Mouse (Mus musculus): ENCODE measurements at regions not wholly inside any gene's neighbourhood (a gene's known extent, or its start where the extent isn't known, plus 50 kb on each side); places are given as distances from the start of the nearest gene placed in this dataset.

DNA sequence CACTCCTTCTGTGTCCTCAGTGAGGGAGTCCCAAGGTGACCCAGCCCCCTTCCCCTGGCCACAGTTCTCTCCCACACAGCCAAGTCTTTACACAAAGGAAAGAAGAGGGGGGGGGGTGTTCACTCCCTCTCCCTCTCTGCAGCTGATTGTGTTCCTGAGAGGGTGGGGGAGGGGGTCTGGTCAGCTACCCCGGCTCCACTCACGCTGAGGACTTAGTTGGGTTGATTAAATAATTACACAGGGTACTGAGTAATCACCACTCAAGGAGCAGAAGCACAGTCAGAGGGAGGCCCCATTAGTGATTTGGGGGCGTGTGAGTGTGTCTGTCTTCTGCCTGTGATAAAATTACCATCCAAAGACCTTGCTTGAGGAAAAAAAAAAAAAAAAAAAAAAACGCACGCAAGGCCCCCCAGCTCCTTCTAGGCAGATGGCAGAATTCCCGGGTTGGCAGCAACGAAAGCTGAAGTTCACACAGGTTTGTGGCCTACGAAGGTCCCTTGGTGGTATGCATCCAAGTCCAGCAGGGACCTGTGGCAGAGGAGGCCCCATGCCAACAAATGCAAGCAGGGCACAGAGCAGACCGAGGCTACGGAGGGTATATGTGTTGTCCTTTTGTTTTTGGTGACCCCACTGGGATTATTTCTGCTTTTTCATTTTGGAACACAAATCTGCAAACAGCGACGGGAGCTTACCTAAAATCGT is 55.3 kb upstream of the Top1 start:
- Histone ChIP-seq H3K27me3 (no peaks in the 10 kb centered on the region), H3K9ac (replicated peaks) (0 out of 2 replicates have a peak overlapping the region, but pooled peaks have one; percentile 10), H3K9me3 (no peaks in the 10 kb centered on the region), H3K36me3 (no peaks in the 10 kb centered on the region), H3K27ac (replicated peaks) (no peak overlapping the region; the same call in 1 of the 2 replicates), H3K4me3 (no peak overlapping the region), H3K4me2 (replicated peaks) (no peak overlapping the region; the same call in 1 of the 2 replicates), H3K4me1 (peaks cover 17% of the 10 kb centered on the region)
- peak; percentile 80 for ATAC-seq (replicated peaks)
- WGBS, result 9% methylated on average over 13 of the region's 13 CpGs

DNA sequence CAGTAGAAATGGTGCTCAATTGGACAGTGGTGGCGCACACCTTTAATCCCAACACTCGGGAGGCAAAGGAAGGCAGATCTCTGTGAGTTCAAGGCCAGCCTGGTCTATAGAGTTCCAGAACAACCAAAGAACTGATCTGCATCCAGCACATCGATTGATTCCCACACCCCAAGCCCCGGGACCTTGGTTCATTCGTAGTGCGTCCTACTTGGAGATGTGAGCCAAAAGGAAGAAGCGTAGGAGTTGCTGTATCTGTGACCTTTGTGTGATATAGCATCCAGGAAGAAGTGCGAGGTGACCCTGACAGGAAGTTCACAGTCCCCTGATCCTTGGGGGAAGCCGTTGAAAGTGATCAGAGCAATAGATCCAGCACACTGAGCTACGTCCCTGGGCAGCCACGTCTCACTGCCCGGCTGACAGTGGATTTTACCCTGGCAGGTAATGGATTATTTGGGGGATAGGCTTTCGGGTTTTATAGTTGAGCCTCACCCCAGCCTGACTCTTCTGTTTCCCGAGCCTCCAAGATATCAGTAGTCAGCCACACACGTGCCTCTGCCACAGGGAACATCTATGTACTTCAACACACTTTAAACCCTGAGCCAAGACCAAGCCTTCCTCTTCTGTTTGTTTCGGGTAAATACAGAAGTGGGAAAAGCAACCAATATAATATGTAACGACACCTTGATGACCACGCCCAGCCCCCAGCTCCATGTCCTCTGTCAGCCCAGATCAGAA is 54.1 kb upstream of the Top1 start:
- no peak overlapping the region for H3K27ac ChIP-seq (replicated peaks)
- ATAC-seq (replicated peaks), result no peak
- no peaks in the 10 kb centered on the region for H3K9me3 ChIP-seq
- no peaks in the 10 kb centered on the region for H3K36me3 ChIP-seq
- H3K4me2 ChIP-seq (replicated peaks), result no peak overlapping the region
- no peaks in the 10 kb centered on the region for H3K27me3 ChIP-seq
- WGBS, result 91% methylated on average over 18 of the region's 18 CpGs
- no peak overlapping the region for H3K4me3 ChIP-seq
- H3K9ac ChIP-seq (replicated peaks), result no peak overlapping the region
- peaks cover 17% of the 10 kb centered on the region for H3K4me1 ChIP-seq

DNA sequence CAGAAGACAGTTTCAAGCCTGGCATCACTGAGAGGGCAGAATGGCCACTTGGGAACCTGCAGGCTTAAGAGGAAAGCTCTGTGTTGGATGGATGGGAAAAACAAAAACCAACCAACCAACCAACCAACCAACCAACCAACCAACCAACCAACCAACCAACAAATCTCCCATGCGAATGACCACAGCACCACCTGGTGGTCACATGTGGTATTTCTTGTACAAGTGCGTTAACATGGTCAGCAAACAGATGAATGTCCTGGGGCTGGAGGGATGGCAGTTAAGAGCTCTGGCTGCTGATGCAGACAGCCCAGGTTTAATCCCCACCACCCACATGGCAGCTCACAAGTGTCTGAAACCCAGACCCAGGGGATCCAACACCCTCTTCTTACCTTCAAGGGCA is 52.7 kb upstream of the Top1 start:
- no peak overlapping the region for H3K27ac ChIP-seq (replicated peaks)
- H3K9ac ChIP-seq (replicated peaks), result no peak overlapping the region
- no peak for ATAC-seq (replicated peaks)
- no peaks in the 10 kb centered on the region for H3K9me3 ChIP-seq
- no peak overlapping the region for H3K4me2 ChIP-seq (replicated peaks)
- H3K4me1 ChIP-seq, result peaks cover 19% of the 10 kb centered on the region
- no peak overlapping the region for H3K4me3 ChIP-seq
- WGBS, result 0% methylated on average over 2 of the region's 2 CpGs
- H3K27me3 ChIP-seq, result no peaks in the 10 kb centered on the region
- no peaks in the 10 kb centered on the region for H3K36me3 ChIP-seq
